8 mouse cellular contexts compared by ENCODE assay signal in genomic region chr2:49451637-49452211, GRCm38 (mm10). TPM values are rescaled to one million over a fixed set of nuclear protein-coding genes. Genes with fewer than 3 reads are reported as not detected.
DNase-seq lines count a peak whose midpoint lies in the region; ATAC-seq lines count a peak whose summit lies in the region.

No protein-coding gene starts in this region.

- H3K9ac ChIP-seq in hindbrain, embryonic 13.5 days, result peak overlapping the region; percentile 88

- H3K9me3 ChIP-seq in hindbrain, embryonic 13.5 days, result no peaks in the 10 kb centered on the region

- H3K36me3 ChIP-seq in hindbrain, embryonic 13.5 days, result no peaks in the 10 kb centered on the region

- under 1% methylated on average over 37 of the region's 64 CpGs for WGBS in hindbrain, embryonic 13.5 days

- no peaks in the 10 kb centered on the region for H3K27me3 ChIP-seq in hindbrain, embryonic 13.5 days

- peak; percentile 89 for ATAC-seq in hindbrain, embryonic 13.5 days (ENCODE audit: low FRiP score)

- DNase-seq in R1 (ENCODE audit: low read depth, low spot score), result peak; percentile 89
- peak; percentile 94 to 97 for DNase-seq in cerebellum, postnatal 14 days
- peak; percentile 85 to 92 for DNase-seq in frontal cortex, postnatal 14 days (ENCODE audit: low spot score in 2 of 2)
- DNase-seq in layer of hippocampus, postnatal 25 days (ENCODE audit: extremely low spot score in 1 of 2, low spot score in 1 of 2), result peak; percentile 89 to 98
- peak; percentile 93 for DNase-seq in lung, postnatal 25 days (ENCODE audit: low spot score)
- peak; percentile 90 for DNase-seq in retina, postnatal 7 days (ENCODE audit: low read depth, low spot score)
- peak; percentile 97 for DNase-seq in urinary bladder, adult 2 months (ENCODE audit: low spot score)

- peak overlapping the region; percentile 80 for H3K4me3 ChIP-seq in hindbrain, embryonic 13.5 days

- H3K27ac ChIP-seq in hindbrain, embryonic 13.5 days, result peak overlapping the region; percentile 100

- H3K4me1 ChIP-seq in hindbrain, embryonic 13.5 days (replicated peaks), result peaks cover 27% of the 10 kb centered on the region

- peak overlapping the region; percentile 63; the same call in 1 of the 2 replicates for H3K4me2 ChIP-seq in hindbrain, embryonic 13.5 days

RNA-seq across cellular contexts. Expression of gene Epc2, which starts 0.4 kb away (rescaled TPM):
- polyA plus RNA-seq in hindbrain, embryonic 13.5 days (2015; fragmentation: Nextera tagmentation; extraction: Ambion mirVana), result 12.6 and 12.7 TPM in 2 replicates
- total RNA-seq in layer of hippocampus, postnatal 25 days (2021), result 10 to 100 TPM; 48.5 to 49.4 TPM
- 13.3 and 18.0 TPM in 2 replicates for polyA plus RNA-seq in urinary bladder, adult 2 months (2012; rRNA removed)

Comparison
In these comparisons a context has a peak if more than half of its experiments do, and no peak if none do; other contexts are left out.
1. Peak in every context shown above with its lines: DNase-seq, ATAC-seq, H3K4me3 ChIP-seq and H3K27ac ChIP-seq.